Mouse (Mus musculus) retina, postnatal 7 days (tissue): ENCODE measurements at regions not wholly inside any gene's neighbourhood (a gene's known extent, or its start where the extent isn't known, plus 50 kb on each side); places are given as distances from the start of the nearest gene placed in this dataset.
"Not testable (repeated sequence)": the region's sequence is repeated elsewhere in the genome, so short reads cannot be mapped to it uniquely, and the experiment has no call there.

Experiments used
- DNase-seq: peaks from one replicate; pipeline ENCODE4 v3.0.0-alpha.2; 2012; ENCODE audit warnings: low read depth, low spot score

- not testable (repeated sequence) for DNase-seq
These were observed 365.8 kb upstream of the Id2 start for GRCm38 (mm10) chr12:25462690-25463089.

GRCm38 (mm10) chr12:25455281-25455989, 358.5 kb upstream of the Id2 start:
- no peak for DNase-seq

GRCm38 (mm10) chr12:25453356-25453755, 356.4 kb upstream of the Id2 start:
- no peak for DNase-seq

- no peak for DNase-seq
These were observed 354.2 kb upstream of the Id2 start for GRCm38 (mm10) chr12:25451156-25451555.

- DNase-seq = no peak
These were observed 347.4 kb upstream of the Id2 start for GRCm38 (mm10) chr12:25444355-25444754.

- DNase-seq = no peak
These were observed 342.1 kb upstream of the Id2 start for GRCm38 (mm10) chr12:25439029-25439551.

- no peak for DNase-seq
These were observed 341.5 kb upstream of the Id2 start for GRCm38 (mm10) chr12:25438217-25439028.

GRCm38 (mm10) chr12:25437556-25437955, 340.6 kb upstream of the Id2 start:
- no peak for DNase-seq

GRCm38 (mm10) chr12:25436220-25436911, 339.4 kb upstream of the Id2 start:
- no peak for DNase-seq

GRCm38 (mm10) chr12:25432796-25433195, 335.9 kb upstream of the Id2 start:
- DNase-seq = no peak

GRCm38 (mm10) chr12:25430911-25431310, 334.0 kb upstream of the Id2 start:
- DNase-seq = no peak

- no peak for DNase-seq
These were observed 331.1 kb upstream of the Id2 start for GRCm38 (mm10) chr12:25427911-25428642.

GRCm38 (mm10) chr12:25417336-25417735, 320.4 kb upstream of the Id2 start:
- DNase-seq = no peak

GRCm38 (mm10) chr12:25416571-25416970, 319.6 kb upstream of the Id2 start:
- no peak for DNase-seq

GRCm38 (mm10) chr12:25415641-25416040, 318.7 kb upstream of the Id2 start:
- no peak for DNase-seq

GRCm38 (mm10) chr12:25415232-25415631, 318.3 kb upstream of the Id2 start:
- DNase-seq = no peak

- DNase-seq = no peak
These were observed 310.4 kb upstream of the Id2 start for GRCm38 (mm10) chr12:25407301-25407700.

- DNase-seq = no peak
These were observed 303.4 kb upstream of the Id2 start for GRCm38 (mm10) chr12:25400326-25400725.

- no peak for DNase-seq
These were observed 301.8 kb upstream of the Id2 start for GRCm38 (mm10) chr12:25398726-25399125.

- DNase-seq = no peak
These were observed 297.4 kb upstream of the Id2 start for GRCm38 (mm10) chr12:25394326-25394725.

GRCm38 (mm10) chr12:25393501-25393900, 296.6 kb upstream of the Id2 start:
- DNase-seq = no peak
